Mouse (Mus musculus) CD8-positive naive resting alpha-beta T cell, adult 2 months (primary cell): ENCODE measurements around the gene Trmt61a.

Experiments
- DNase-seq, 2 experiments: peaks; one replicate each; pipeline ENCODE4 v3.0.0; 2022; ENCODE audit warnings: low read depth in 2 of 2, low spot score in 2 of 2

The Trmt61a gene

GRCm38 (mm10) chr12:111672176-111672575, 5.7 kb upstream of the Trmt61a start, which contains the start of gene Ckb:
TSS of gene Ckb (minus strand) at chr12:111672338.
- no peak for DNase-seq

- no peak for DNase-seq
Observed at GRCm38 (mm10) chr12:111672581-111672980, 5.3 kb upstream of the Trmt61a start.

- no peak for DNase-seq
Observed at GRCm38 (mm10) chr12:111674850-111675486, 2.9 kb upstream of the Trmt61a start.

GRCm38 (mm10) chr12:111675797-111676580, 1.9 kb upstream of the Trmt61a start:
- DNase-seq, result no peak

- no peak for DNase-seq
Observed at GRCm38 (mm10) chr12:111677421-111677820, 484 bp upstream of the Trmt61a start.

- no peak for DNase-seq
Observed at GRCm38 (mm10) chr12:111678670-111678933, 697 bp downstream of the Trmt61a start.

- DNase-seq, result no peak
Observed at GRCm38 (mm10) chr12:111678997-111679396, 1.1 kb downstream of the Trmt61a start.

GRCm38 (mm10) chr12:111680661-111681060, 2.8 kb downstream of the Trmt61a start:
- no peak for DNase-seq

GRCm38 (mm10) chr12:111681305-111681704, 3.4 kb downstream of the Trmt61a start:
- DNase-seq, result no peak

GRCm38 (mm10) chr12:111682003-111682402, 4.1 kb downstream of the Trmt61a start:
- DNase-seq, result no peak

GRCm38 (mm10) chr12:111682806-111683205, 4.9 kb downstream of the Trmt61a start:
- DNase-seq, result no peak

GRCm38 (mm10) chr12:111686390-111686789, 8.5 kb downstream of the Trmt61a start:
- no peak for DNase-seq

GRCm38 (mm10) chr12:111687350-111688068, 9.6 kb downstream of the Trmt61a start:
- no peak for DNase-seq

- no peak for DNase-seq
Observed at GRCm38 (mm10) chr12:111688069-111688428, 10.1 kb downstream of the Trmt61a start.

- DNase-seq, result no peak
Observed at GRCm38 (mm10) chr12:111689426-111689825, 11.5 kb downstream of the Trmt61a start.

GRCm38 (mm10) chr12:111691346-111691872, 13.5 kb downstream of the Trmt61a start:
- DNase-seq, result peak; percentile 72 to 80

GRCm38 (mm10) chr12:111692899-111693298, 15.0 kb downstream of the Trmt61a start:
- no peak for DNase-seq

GRCm38 (mm10) chr12:111693341-111694270, 15.7 kb downstream of the Trmt61a start:
- DNase-seq, result no peak

GRCm38 (mm10) chr12:111694271-111694781, 16.4 kb downstream of the Trmt61a start:
- DNase-seq, result no peak
